Mouse (Mus musculus): ENCODE measurements around the gene Cacna1a. TPM values are rescaled to one million over a fixed set of nuclear protein-coding genes. Genes with fewer than 3 reads are reported as not detected.
A peak's percentile ranks its signal among the peaks of the same experiment; 100 is the strongest.

Cacna1a gene
- total RNA-seq, 1 experiment from 2014 or later, result not detected

- no peak for ATAC-seq (replicated peaks; ENCODE audit: insufficient number of reproducible peaks, low FRiP score, low TSS enrichment, poor library complexity, severe bottlenecking)
Measured at GRCm38 (mm10) chr8:84640617-84641294, 252.5 kb downstream of the Cacna1a start.

- no peak for ATAC-seq (replicated peaks; ENCODE audit: insufficient number of reproducible peaks, low FRiP score, low TSS enrichment, poor library complexity, severe bottlenecking)
Measured at GRCm38 (mm10) chr8:84641578-84642361, 253.5 kb downstream of the Cacna1a start.

- no peak for ATAC-seq (replicated peaks; ENCODE audit: insufficient number of reproducible peaks, low FRiP score, low TSS enrichment, poor library complexity, severe bottlenecking)
Measured at GRCm38 (mm10) chr8:84643019-84643418, 254.8 kb downstream of the Cacna1a start.

- no peak for ATAC-seq (replicated peaks; ENCODE audit: insufficient number of reproducible peaks, low FRiP score, low TSS enrichment, poor library complexity, severe bottlenecking)
Measured at GRCm38 (mm10) chr8:84646800-84647199, 258.6 kb downstream of the Cacna1a start.

GRCm38 (mm10) chr8:84647461-84647901, 259.2 kb downstream of the Cacna1a start:
- no peak; the same call in 1 of the 2 replicates for ATAC-seq (replicated peaks; ENCODE audit: insufficient number of reproducible peaks, low FRiP score, low TSS enrichment, poor library complexity, severe bottlenecking)

- no peak for ATAC-seq (replicated peaks; ENCODE audit: insufficient number of reproducible peaks, low FRiP score, low TSS enrichment, poor library complexity, severe bottlenecking)
Measured at GRCm38 (mm10) chr8:84650213-84650612, 262.0 kb downstream of the Cacna1a start.

GRCm38 (mm10) chr8:84653092-84653631, 264.9 kb downstream of the Cacna1a start:
- no peak for ATAC-seq (replicated peaks; ENCODE audit: insufficient number of reproducible peaks, low FRiP score, low TSS enrichment, poor library complexity, severe bottlenecking)

- ATAC-seq (replicated peaks; ENCODE audit: insufficient number of reproducible peaks, low FRiP score, low TSS enrichment, poor library complexity, severe bottlenecking), result no peak
Measured at GRCm38 (mm10) chr8:84654597-84654996, 266.4 kb downstream of the Cacna1a start.

GRCm38 (mm10) chr8:84655336-84656190, 267.3 kb downstream of the Cacna1a start:
- no peak for ATAC-seq (replicated peaks; ENCODE audit: insufficient number of reproducible peaks, low FRiP score, low TSS enrichment, poor library complexity, severe bottlenecking)

- no peak for ATAC-seq (replicated peaks; ENCODE audit: insufficient number of reproducible peaks, low FRiP score, low TSS enrichment, poor library complexity, severe bottlenecking)
Measured at GRCm38 (mm10) chr8:84656191-84656525, 267.9 kb downstream of the Cacna1a start.

GRCm38 (mm10) chr8:84656641-84657126, 268.4 kb downstream of the Cacna1a start:
- peak; percentile 59 for ATAC-seq (replicated peaks; ENCODE audit: insufficient number of reproducible peaks, low FRiP score, low TSS enrichment, poor library complexity, severe bottlenecking)

- no peak for ATAC-seq (replicated peaks; ENCODE audit: insufficient number of reproducible peaks, low FRiP score, low TSS enrichment, poor library complexity, severe bottlenecking)
Measured at GRCm38 (mm10) chr8:84657203-84657602, 269.0 kb downstream of the Cacna1a start.

GRCm38 (mm10) chr8:84657680-84658079, 269.4 kb downstream of the Cacna1a start:
- ATAC-seq (replicated peaks; ENCODE audit: insufficient number of reproducible peaks, low FRiP score, low TSS enrichment, poor library complexity, severe bottlenecking), result no peak

- ATAC-seq (replicated peaks; ENCODE audit: insufficient number of reproducible peaks, low FRiP score, low TSS enrichment, poor library complexity, severe bottlenecking), result no peak
Measured at GRCm38 (mm10) chr8:84658951-84659350, 270.7 kb downstream of the Cacna1a start.

GRCm38 (mm10) chr8:84659936-84660818, 271.9 kb downstream of the Cacna1a start:
- peak; percentile 19; the same call in 1 of the 2 replicates for ATAC-seq (replicated peaks; ENCODE audit: insufficient number of reproducible peaks, low FRiP score, low TSS enrichment, poor library complexity, severe bottlenecking)

- no peak for ATAC-seq (replicated peaks; ENCODE audit: insufficient number of reproducible peaks, low FRiP score, low TSS enrichment, poor library complexity, severe bottlenecking)
Measured at GRCm38 (mm10) chr8:84660819-84661457, 272.7 kb downstream of the Cacna1a start.

- peak; percentile 65 for ATAC-seq (replicated peaks; ENCODE audit: insufficient number of reproducible peaks, low FRiP score, low TSS enrichment, poor library complexity, severe bottlenecking)
Measured at GRCm38 (mm10) chr8:84661458-84661871, 273.2 kb downstream of the Cacna1a start.
